Mouse (Mus musculus) heart, adult 2 months (tissue): ENCODE data around the gene Cep164.

Source experiments
- CTCF ChIP-seq: fragments of 200-600 bp; IDR thresholded peaks from 2 replicates; pipeline ENCODE4 v1.8.1; 2022; ENCODE audit warnings: antibody characterized with exemption, mild to moderate bottlenecking, moderate library complexity
- POLR2A ChIP-seq: fragments of 200-500 bp; IDR thresholded peaks from 2 replicates; pipeline ENCODE4 v1.6.1; 2011; ENCODE audit warnings: mild to moderate bottlenecking, low read depth, low read length, control low read depth; ENCODE audit not compliant: insufficient read depth

DNA sequence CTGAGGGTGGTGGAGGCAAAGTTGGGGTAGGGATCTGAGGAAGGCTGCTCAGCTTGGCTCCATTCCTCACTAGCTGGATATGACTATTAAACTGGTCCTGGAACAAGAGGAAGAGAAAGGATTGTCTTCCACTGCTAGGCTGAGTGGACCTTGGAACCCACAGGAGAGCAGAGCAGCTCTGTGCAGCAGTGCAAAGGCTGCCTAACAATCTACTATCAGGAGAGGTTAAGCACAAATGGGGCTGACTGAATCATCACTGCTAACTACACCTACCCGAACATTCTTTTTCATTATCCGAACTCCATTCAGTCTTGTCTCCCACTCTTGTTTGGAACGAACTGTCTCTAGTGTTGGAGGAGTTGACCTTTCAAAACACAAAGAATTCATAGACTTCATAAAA, 40.7 kb upstream of the Cep164 start:
- TF ChIP-seq CTCF (no peak), POLR2A (no peak)
